Mouse (Mus musculus): ENCODE measurements at regions not wholly inside any gene's neighbourhood (a gene's known extent, or its start where the extent isn't known, plus 50 kb on each side); places are given as distances from the start of the nearest gene placed in this dataset.

GRCm38 (mm10) chr6:31124872-31125271 is 166.0 kb upstream of the Klf14 start:
- no peaks in the 10 kb centered on the region for H3K27me3 ChIP-seq (ENCODE audit: control insufficient read depth, insufficient read depth, low read length)
- ATAC-seq (ENCODE audit: insufficient read depth) (no peak), DNase-seq (ENCODE audit: low read depth in 3 of 3, low spot score in 3 of 3) (no peak)
- no peak overlapping the region; the same call in 1 of the 2 replicates for H3K9ac ChIP-seq (replicated peaks)
- H3K4me2 ChIP-seq (ENCODE audit: low read depth), result peak overlapping the region; percentile 75
- H3K9me3 ChIP-seq (ENCODE audit: control insufficient read depth, low read length), result no peaks in the 10 kb centered on the region
- peaks cover 0 to 24% of the 10 kb centered on the region in 2 experiments; a peak in 2 of 4 replicates for H3K4me1 ChIP-seq (replicated peaks; ENCODE audit: control insufficient read depth in 2 of 2, insufficient read depth in 2 of 2, low read length in 1 of 2)
- WGBS (ENCODE audit: insufficient replicate concordance), result 55% methylated on average over 4 of the region's 4 CpGs
- H3K4me3 ChIP-seq (ENCODE audit: insufficient read depth in 1 of 2, low read depth in 2 of 2, low read length in 2 of 2), result peak overlapping the region; percentile 45 to 73; a peak in 3 of 4 replicates
- no peak overlapping the region for H3K27ac ChIP-seq
- TF ChIP-seq CTCF (IDR thresholded peaks at IDR 0.05; ENCODE audit: low read depth) (no peak), EP300 (IDR thresholded peaks at IDR 0.05; ENCODE audit: low read depth) (no peak)
- H3K36me3 ChIP-seq (replicated peaks; ENCODE audit: control insufficient read depth, insufficient read depth, low read depth), result no peaks in the 10 kb centered on the region

- H3K36me3 ChIP-seq (replicated peaks; ENCODE audit: control insufficient read depth, insufficient read depth, low read depth), result no peaks in the 10 kb centered on the region
- no peak for TF ChIP-seq EP300 (IDR thresholded peaks at IDR 0.05; ENCODE audit: low read depth)
- TF ChIP-seq CTCF (IDR thresholded peaks at IDR 0.05; ENCODE audit: low read depth), result peak; percentile 87
- H3K27me3 ChIP-seq (ENCODE audit: control insufficient read depth, insufficient read depth, low read length), result no peaks in the 10 kb centered on the region
- 10% methylated on average over 19 of the region's 19 CpGs for WGBS (ENCODE audit: insufficient replicate concordance)
- ATAC-seq (ENCODE audit: insufficient read depth), result peak; percentile 75
- H3K4me3 ChIP-seq (ENCODE audit: insufficient read depth in 1 of 2, low read depth in 2 of 2, low read length in 2 of 2), result peak overlapping the region; percentile 73 to 94
- no peaks in the 10 kb centered on the region for H3K9me3 ChIP-seq (ENCODE audit: control insufficient read depth, low read length)
- peak overlapping the region; percentile 88 for H3K9ac ChIP-seq (replicated peaks)
- peak; percentile 72 to 79 (median 75) for DNase-seq (ENCODE audit: low read depth in 3 of 3, low spot score in 3 of 3)
- peaks cover 0 to 24% of the 10 kb centered on the region in 2 experiments; a peak in 2 of 4 replicates for H3K4me1 ChIP-seq (replicated peaks; ENCODE audit: control insufficient read depth in 2 of 2, insufficient read depth in 2 of 2, low read length in 1 of 2)
- peak overlapping the region; percentile 75 for H3K4me2 ChIP-seq (ENCODE audit: low read depth)
- H3K27ac ChIP-seq, result peak overlapping the region; percentile 68
Observed at GRCm38 (mm10) chr6:31125328-31126118, 166.6 kb upstream of the Klf14 start.

- Histone ChIP-seq H3K4me2 (ENCODE audit: low read depth) (peak overlapping the region; percentile 75), H3K27ac (peak overlapping the region; percentile 68), H3K4me3 (ENCODE audit: insufficient read depth in 1 of 2, low read depth in 2 of 2, low read length in 2 of 2) (peak overlapping the region; percentile 73 to 94), H3K9ac (replicated peaks) (peak overlapping the region; percentile 88), H3K36me3 (replicated peaks; ENCODE audit: control insufficient read depth, insufficient read depth, low read depth) (no peaks in the 10 kb centered on the region), H3K4me1 (replicated peaks; ENCODE audit: control insufficient read depth in 2 of 2, insufficient read depth in 2 of 2, low read length in 1 of 2) (peaks cover 0 to 24% of the 10 kb centered on the region in 2 experiments; a peak in 2 of 4 replicates), H3K9me3 (ENCODE audit: control insufficient read depth, low read length) (no peaks in the 10 kb centered on the region), H3K27me3 (ENCODE audit: control insufficient read depth, insufficient read depth, low read length) (no peaks in the 10 kb centered on the region)
- WGBS (ENCODE audit: insufficient replicate concordance), result 10% methylated on average over 15 of the region's 15 CpGs
- DNase-seq (ENCODE audit: low read depth in 3 of 3, low spot score in 3 of 3), result peak; percentile 50 to 72 (median 64)
- TF ChIP-seq EP300 (IDR thresholded peaks at IDR 0.05; ENCODE audit: low read depth), result no peak
- peak; percentile 31; the same call in 1 of the 2 replicates for TF ChIP-seq CTCF (IDR thresholded peaks at IDR 0.05; ENCODE audit: low read depth)
- ATAC-seq (ENCODE audit: insufficient read depth), result peak; percentile 73
Observed at GRCm38 (mm10) chr6:31126131-31126871, 167.4 kb upstream of the Klf14 start.

DNA sequence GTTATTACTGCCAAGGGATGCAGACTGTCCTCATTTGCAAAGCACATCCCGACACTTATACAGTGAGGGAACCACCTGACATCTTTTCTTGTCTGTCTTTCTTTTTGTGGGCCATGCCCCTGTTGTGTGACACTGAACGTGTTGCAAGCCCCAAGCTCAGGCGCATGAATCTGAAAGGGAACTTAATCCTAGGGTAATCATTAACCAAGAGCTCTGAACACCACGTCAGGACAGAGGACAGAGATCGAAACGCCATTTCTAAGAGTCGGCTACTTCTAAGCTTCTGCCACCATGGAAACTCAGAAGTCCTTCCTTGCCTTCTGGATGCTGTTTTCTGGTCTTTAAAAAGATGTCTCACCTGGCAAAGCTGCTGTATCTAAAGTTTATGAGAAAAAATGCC is 170.3 kb upstream of the Klf14 start:
- 74% methylated on average over 7 of the region's 7 CpGs for WGBS (ENCODE audit: insufficient replicate concordance)
- no peak overlapping the region for H3K4me2 ChIP-seq (ENCODE audit: low read depth)
- TF ChIP-seq CTCF (IDR thresholded peaks at IDR 0.05; ENCODE audit: low read depth) (no peak), EP300 (IDR thresholded peaks at IDR 0.05; ENCODE audit: low read depth) (no peak)
- H3K9ac ChIP-seq (replicated peaks), result no peak overlapping the region
- no peaks in the 10 kb centered on the region for H3K9me3 ChIP-seq (ENCODE audit: control insufficient read depth, low read length)
- H3K4me1 ChIP-seq (replicated peaks; ENCODE audit: control insufficient read depth in 2 of 2, insufficient read depth in 2 of 2, low read length in 1 of 2), result peaks cover 0 to 12% of the 10 kb centered on the region in 2 experiments; a peak in 2 of 4 replicates
- H3K4me3 ChIP-seq (ENCODE audit: insufficient read depth in 1 of 2, low read depth in 2 of 2, low read length in 2 of 2), result no peak overlapping the region
- no peaks in the 10 kb centered on the region for H3K36me3 ChIP-seq (replicated peaks; ENCODE audit: control insufficient read depth, insufficient read depth, low read depth)
- ATAC-seq (ENCODE audit: insufficient read depth) (no peak; the same call in 1 of the 2 replicates), DNase-seq (ENCODE audit: low read depth in 3 of 3, low spot score in 3 of 3) (no peak)
- no peak overlapping the region for H3K27ac ChIP-seq
- H3K27me3 ChIP-seq (ENCODE audit: control insufficient read depth, insufficient read depth, low read length), result no peaks in the 10 kb centered on the region

GRCm38 (mm10) chr6:31129987-31130386 is 171.1 kb upstream of the Klf14 start:
- TF ChIP-seq CTCF (IDR thresholded peaks at IDR 0.05; ENCODE audit: low read depth) (no peak), EP300 (IDR thresholded peaks at IDR 0.05; ENCODE audit: low read depth) (no peak)
- DNase-seq (ENCODE audit: low read depth in 3 of 3, low spot score in 3 of 3), result no peak
- no peak overlapping the region for H3K27ac ChIP-seq
- 74% methylated on average over 7 of the region's 7 CpGs for WGBS (ENCODE audit: insufficient replicate concordance)
- H3K27me3 ChIP-seq (ENCODE audit: control insufficient read depth, insufficient read depth, low read length), result no peaks in the 10 kb centered on the region
- no peaks in the 10 kb centered on the region for H3K9me3 ChIP-seq (ENCODE audit: control insufficient read depth, low read length)
- no peak overlapping the region for H3K9ac ChIP-seq (replicated peaks)
- H3K4me2 ChIP-seq (ENCODE audit: low read depth), result no peak overlapping the region
- no peak for ATAC-seq (ENCODE audit: insufficient read depth)
- no peaks in the 10 kb centered on the region for H3K36me3 ChIP-seq (replicated peaks; ENCODE audit: control insufficient read depth, insufficient read depth, low read depth)
- no peak overlapping the region for H3K4me3 ChIP-seq (ENCODE audit: insufficient read depth in 1 of 2, low read depth in 2 of 2, low read length in 2 of 2)
- peaks cover 0 to 8% of the 10 kb centered on the region in 2 experiments; a peak in 2 of 4 replicates for H3K4me1 ChIP-seq (replicated peaks; ENCODE audit: control insufficient read depth in 2 of 2, insufficient read depth in 2 of 2, low read length in 1 of 2)

Measured in liver, embryonic 14.5 days (tissue).